Mouse (Mus musculus) lung, adult 2 months (tissue): ENCODE data around the gene Nup210l. TPM values are rescaled to one million over a fixed set of nuclear protein-coding genes. Genes with fewer than 3 reads are reported as not detected.

Experiments
- DNase-seq: peaks from one replicate; pipeline ENCODE4 v3.0.0; 2022
- H3K4me1 ChIP-seq: fragments of 200-500 bp; 2 replicates; pipeline ENCODE4 v1.6.1; 2011; ENCODE audit warnings: low read length; ENCODE audit not compliant: control insufficient read depth, insufficient read depth
- H3K4me3 ChIP-seq: fragments of 200-500 bp; replicated peaks from 2 replicates; pipeline ENCODE3; 2011; ENCODE audit warnings: low read depth, mild to moderate bottlenecking, control low read depth, low read length; ENCODE audit errors: extremely low read depth
- CTCF ChIP-seq: fragments of 200-500 bp; IDR thresholded peaks from 2 replicates; pipeline ENCODE4 v1.5.1; 2011; ENCODE audit warnings: mild to moderate bottlenecking, low read length, control low read depth; ENCODE audit not compliant: insufficient read depth
- POLR2A ChIP-seq: fragments of 200-500 bp; IDR thresholded peaks from 2 replicates; pipeline ENCODE4 v1.6.1; 2011; ENCODE audit warnings: low read depth, mild to moderate bottlenecking, control low read depth, low read length, borderline replicate concordance; ENCODE audit errors: extremely low read depth
- whole genome bisulfite sequencing: fragments of 180-500 bp; shearing (Covaris S2); methylation state at CpG from one replicate; pipeline ENCODE4 v1.1.7; 2018; 5-methylcytosine and 5-hydroxymethylcytosine counted together
- polyA plus RNA-seq: library from polyadenylated mRNA; depleted of rRNA; stranded (reverse); fragments of >200 nt; gene quantifications from 2 replicates; pipeline ENCODE4 v1.2.3, GENCODE M21; 2012

The Nup210l gene
- polyA plus RNA-seq, 1 experiment: 0.58 TPM

- H3K4me1 ChIP-seq: no peaks in the 10 kb centered on the region
- TF ChIP-seq CTCF: no peak
- no peak for TF ChIP-seq POLR2A
- no peak for DNase-seq
- H3K4me3 ChIP-seq: no peak overlapping the region
- 66% methylated on average over 11 of the region's 11 CpGs for WGBS
These were observed 87.1 kb downstream of the Nup210l start for GRCm38 (mm10) chr3:90190859-90191510.

- TF ChIP-seq POLR2A (no peak), CTCF (no peak)
- whole genome bisulfite sequencing: 61% methylated on average over 4 of the region's 4 CpGs
- H3K4me3 ChIP-seq: no peak overlapping the region
- H3K4me1 ChIP-seq: no peaks in the 10 kb centered on the region
- no peak for DNase-seq
These were observed 90.8 kb downstream of the Nup210l start for GRCm38 (mm10) chr3:90194759-90195158.

- no peak overlapping the region for H3K4me3 ChIP-seq
- DNase-seq: no peak
- WGBS: 79% methylated on average over 1 of the region's 1 CpGs
- TF ChIP-seq CTCF (no peak), POLR2A (no peak)
- H3K4me1 ChIP-seq: no peaks in the 10 kb centered on the region
These were observed 91.7 kb downstream of the Nup210l start for GRCm38 (mm10) chr3:90195644-90196043.

GRCm38 (mm10) chr3:90197548-90197947 lies 93.6 kb downstream of the Nup210l start:
- Histone ChIP-seq H3K4me3 (no peak overlapping the region), H3K4me1 (no peaks in the 10 kb centered on the region)
- DNase-seq: no peak
- TF ChIP-seq CTCF (no peak), POLR2A (no peak)
- WGBS: 80% methylated on average over 1 of the region's 1 CpGs

- 57% methylated on average over 1 of the region's 1 CpGs for WGBS
- H3K4me3 ChIP-seq: no peak overlapping the region
- no peak for TF ChIP-seq CTCF
- TF ChIP-seq POLR2A: no peak
- no peak for DNase-seq
- no peaks in the 10 kb centered on the region for H3K4me1 ChIP-seq
These were observed 99.0 kb downstream of the Nup210l start for GRCm38 (mm10) chr3:90202884-90203283.

- Histone ChIP-seq H3K4me1 (peaks cover 2% of the 10 kb centered on the region; the same call in 1 of the 2 replicates), H3K4me3 (no peak overlapping the region)
- TF ChIP-seq POLR2A (no peak), CTCF (no peak)
- no peak for DNase-seq
- WGBS: 54% methylated on average over 5 of the region's 5 CpGs
These were observed 99.7 kb downstream of the Nup210l start for GRCm38 (mm10) chr3:90203619-90204018.

- 94% methylated on average over 2 of the region's 2 CpGs for WGBS
- no peak for DNase-seq
- TF ChIP-seq POLR2A (no peak), CTCF (no peak)
- H3K4me1 ChIP-seq: peaks cover 2% of the 10 kb centered on the region; the same call in 1 of the 2 replicates
- H3K4me3 ChIP-seq: no peak overlapping the region
These were observed 100.7 kb downstream of the Nup210l start for GRCm38 (mm10) chr3:90204582-90204981.

GRCm38 (mm10) chr3:90208662-90209061 lies 104.7 kb downstream of the Nup210l start:
- Histone ChIP-seq H3K4me3 (no peak overlapping the region), H3K4me1 (peaks cover 12% of the 10 kb centered on the region)
- no peak for TF ChIP-seq CTCF
- TF ChIP-seq POLR2A: no peak
- WGBS: 85% methylated on average over 2 of the region's 2 CpGs
- no peak for DNase-seq

GRCm38 (mm10) chr3:90209908-90210566 lies 106.1 kb downstream of the Nup210l start:
- H3K4me1 ChIP-seq: peaks cover 12% of the 10 kb centered on the region
- H3K4me3 ChIP-seq: no peak overlapping the region

More at GRCm38 (mm10) chr3:90209908-90210566, 106.1 kb downstream of the Nup210l start:
- TF ChIP-seq CTCF (no peak), POLR2A (no peak)
- WGBS: 88% methylated on average over 5 of the region's 5 CpGs
- no peak for DNase-seq
